Mouse (Mus musculus) heart, embryonic 13.5 days (tissue): Measurements from ENCODE around the gene Dtx2. TPM values are rescaled to one million over a fixed set of nuclear protein-coding genes. Genes with fewer than 3 reads are reported as not detected.
"Not testable (repeated sequence)": the region's sequence is repeated elsewhere in the genome, so short reads cannot be mapped to it uniquely, and the experiment has no call there.

ENCODE experiments used
- ATAC-seq: fragments of 200-750 bp; cut with Nextera tagmentation; 2 replicates; pipeline ENCODE4 v1.8.0; 2017; ENCODE audit warnings: moderate TSS enrichment; ENCODE audit not compliant: insufficient number of reproducible peaks, low FRiP score, low TSS enrichment; ENCODE audit errors: extremely low read depth
- H3K27ac ChIP-seq: fragments of 300-500 bp; sonication (generic); replicated peaks from 2 replicates; pipeline ENCODE4 v1.5.1; 2015; ENCODE audit warnings: moderate library complexity, mild to moderate bottlenecking, inconsistent platforms
- H3K27me3 ChIP-seq: fragments of 300-500 bp; sonication (generic); replicated peaks from 2 replicates; pipeline ENCODE4 v1.6.1; 2015; ENCODE audit warnings: mild to moderate bottlenecking, inconsistent platforms
- H3K36me3 ChIP-seq: fragments of 300-500 bp; sonication (generic); 2 replicates; pipeline ENCODE4 v1.6.1; 2015; ENCODE audit warnings: mild to moderate bottlenecking, inconsistent platforms
- H3K4me1 ChIP-seq: fragments of 300-500 bp; sonication (generic); 2 replicates; pipeline ENCODE4 v1.6.1; 2015; ENCODE audit warnings: inconsistent platforms
- H3K4me2 ChIP-seq: fragments of 300-500 bp; sonication (generic); 2 replicates; pipeline ENCODE4 v1.6.1; 2015; ENCODE audit warnings: inconsistent platforms, mild to moderate bottlenecking, moderate library complexity
- H3K4me3 ChIP-seq: fragments of 300-500 bp; sonication (generic); 2 replicates; pipeline ENCODE4 v1.5.1; 2015; ENCODE audit warnings: moderate library complexity, mild to moderate bottlenecking, inconsistent platforms
- H3K9ac ChIP-seq: fragments of 300-500 bp; sonication (generic); 2 replicates; pipeline ENCODE4 v1.6.1; 2015; ENCODE audit warnings: inconsistent platforms, mild to moderate bottlenecking, moderate library complexity
- H3K9me3 ChIP-seq: fragments of 300-500 bp; sonication (generic); 2 replicates; pipeline ENCODE4 v1.6.1; 2016; ENCODE audit warnings: inconsistent platforms
- WGBS: fragments of 180-500 bp; shearing (Covaris S2); methylation state at CpG from one replicate; pipeline ENCODE4 v1.1.7; 2015; ENCODE audit warnings: mixed read lengths; 5-methylcytosine and 5-hydroxymethylcytosine counted together
- polyA plus RNA-seq: library from polyadenylated mRNA; unstranded; fragments of >200 nt; fragmentation: Nextera tagmentation; extraction: Ambion mirVana; gene quantifications from 2 replicates; pipeline ENCODE4 v1.2.1, GENCODE M21; 2015

Gene Dtx2
- polyA plus RNA-seq, 1 experiment from 2014 or later: 23.0 TPM

DNA sequence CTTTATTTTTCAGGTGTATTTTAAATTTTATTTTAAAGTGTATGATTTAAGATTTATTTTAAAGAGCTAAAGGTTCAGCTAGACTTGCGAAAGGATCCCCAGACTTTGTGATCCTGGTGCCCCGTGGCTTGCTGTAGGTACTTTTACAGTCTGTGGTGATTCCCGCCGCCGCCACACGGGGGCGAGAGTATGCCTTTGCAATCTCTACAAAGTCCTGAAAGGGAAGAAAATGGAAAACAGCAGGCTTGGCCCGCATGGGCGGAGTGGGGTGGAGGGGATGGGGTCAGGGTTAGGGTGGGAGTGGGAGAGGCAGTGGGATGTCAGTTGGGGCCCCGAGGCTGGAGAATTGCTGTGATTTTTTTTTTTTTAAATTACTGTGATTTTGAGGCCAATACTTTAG lies 51.4 kb downstream of the Dtx2 start:
- Histone ChIP-seq H3K9me3 (no peaks in the 10 kb centered on the region), H3K4me3 (no peak overlapping the region), H3K36me3 (no peaks in the 10 kb centered on the region), H3K9ac (no peak overlapping the region), H3K4me1 (peaks cover 2% of the 10 kb centered on the region), H3K27me3 (no peaks in the 10 kb centered on the region), H3K27ac (no peak overlapping the region), H3K4me2 (no peak overlapping the region)
- WGBS: 4% methylated on average over 10 of the region's 10 CpGs
- no peak for ATAC-seq

DNA sequence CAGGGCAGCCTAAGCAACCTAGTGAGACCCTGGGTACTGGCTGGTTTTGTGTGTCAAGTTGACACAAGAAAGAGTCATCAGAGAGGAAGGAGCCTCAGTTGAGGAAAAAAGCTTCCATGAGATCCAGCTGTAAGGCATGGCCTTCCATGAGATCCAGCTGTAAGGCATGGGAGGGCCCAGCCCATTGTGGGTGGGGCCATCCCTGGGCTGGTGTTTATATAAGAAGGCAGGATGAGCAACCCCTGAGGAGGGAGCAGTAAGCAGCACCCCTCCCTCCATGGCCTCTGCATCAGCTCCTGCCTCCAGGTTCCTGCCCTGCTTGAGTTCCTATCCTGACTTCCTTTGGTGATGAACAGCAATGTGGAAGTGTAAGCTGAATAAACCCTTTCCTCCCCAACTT lies 53.9 kb downstream of the Dtx2 start:
- not testable (repeated sequence) for H3K4me2 ChIP-seq, H3K36me3 ChIP-seq, H3K9ac ChIP-seq, H3K27me3 ChIP-seq, H3K4me3 ChIP-seq, H3K9me3 ChIP-seq, H3K27ac ChIP-seq, ATAC-seq
- H3K4me1 ChIP-seq: peaks cover 18% of the 10 kb centered on the region

DNA sequence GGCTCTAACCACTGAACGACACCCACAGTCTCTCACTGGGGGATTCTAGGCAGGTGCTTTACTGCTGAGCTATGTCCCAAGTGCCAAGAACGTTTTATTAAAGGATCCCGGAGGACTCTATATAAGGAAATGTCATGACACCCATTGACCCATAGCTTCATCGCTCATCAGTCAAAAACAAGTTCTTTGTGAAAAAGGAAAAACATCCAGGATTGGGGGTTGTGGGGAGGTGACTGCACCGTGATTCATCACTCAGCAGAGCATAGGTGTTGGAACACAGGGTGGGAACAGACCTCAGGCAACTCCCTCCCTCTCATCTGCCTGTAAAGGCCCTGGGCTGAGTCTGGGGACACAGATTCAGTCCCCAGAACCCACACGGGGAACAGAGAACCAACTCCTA lies 55.3 kb downstream of the Dtx2 start:
- 61% methylated on average over 6 of the region's 6 CpGs for WGBS
- no peak for ATAC-seq
- no peak overlapping the region for H3K4me3 ChIP-seq
- no peaks in the 10 kb centered on the region for H3K27me3 ChIP-seq
- no peaks in the 10 kb centered on the region for H3K9me3 ChIP-seq
- peak overlapping the region; percentile 16; the same call in 1 of the 2 replicates for H3K27ac ChIP-seq
- H3K4me1 ChIP-seq: peaks cover 18% of the 10 kb centered on the region
- H3K9ac ChIP-seq: no peak overlapping the region
- no peaks in the 10 kb centered on the region for H3K36me3 ChIP-seq
- no peak overlapping the region for H3K4me2 ChIP-seq

DNA sequence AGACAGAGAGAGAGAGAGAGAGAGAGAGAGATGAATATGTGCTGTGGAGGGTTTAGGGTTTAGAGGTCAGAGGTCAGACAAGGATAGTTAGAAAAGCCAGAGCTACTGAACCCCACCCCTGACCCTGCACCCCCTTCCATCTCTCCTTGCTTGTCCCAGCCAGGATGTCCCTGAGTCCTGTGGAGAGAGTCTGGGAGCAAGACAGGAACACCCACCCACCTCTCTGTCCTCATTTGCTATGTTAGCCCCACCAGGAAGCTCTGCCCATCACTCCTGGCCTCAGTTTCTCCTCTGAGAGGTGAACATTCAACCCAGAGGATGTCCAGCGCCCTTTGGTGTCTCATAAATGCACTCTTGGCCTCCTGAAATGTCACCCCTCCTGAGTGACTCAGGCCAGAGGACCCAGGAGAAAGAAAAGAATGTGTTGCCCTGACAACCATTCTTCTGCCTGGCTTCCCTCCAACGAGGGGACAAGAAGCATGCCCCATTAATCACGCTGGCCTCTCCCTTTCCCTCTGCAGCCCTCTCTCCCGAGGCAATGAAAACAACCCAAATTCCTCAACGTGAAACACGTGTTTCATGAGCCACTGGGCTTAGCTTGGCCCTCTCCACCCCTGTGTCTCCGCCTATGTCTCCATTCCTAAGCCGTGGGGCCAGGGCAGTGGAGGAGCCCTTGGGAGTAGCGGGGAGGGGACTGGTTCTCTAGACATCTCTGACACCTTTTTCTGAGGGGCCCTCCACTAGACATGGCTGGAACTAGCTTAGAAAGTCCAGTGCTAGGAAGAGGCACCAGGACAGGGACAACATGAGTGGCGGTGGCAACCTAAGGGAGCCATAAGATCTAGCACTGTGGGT lies 56.9 kb downstream of the Dtx2 start:
- WGBS: 12% methylated on average over 10 of the region's 10 CpGs
- Histone ChIP-seq H3K4me2 (peak overlapping the region; percentile 39), H3K27ac (peak overlapping the region; percentile 89), H3K4me1 (peaks cover 18% of the 10 kb centered on the region), H3K27me3 (peaks cover 1% of the 10 kb centered on the region; the same call in 1 of the 2 replicates), H3K36me3 (no peaks in the 10 kb centered on the region), H3K9ac (0 out of 2 replicates have a peak overlapping the region, but pooled peaks have one; percentile 20), H3K4me3 (no peak overlapping the region), H3K9me3 (no peaks in the 10 kb centered on the region)
- peak; percentile 53 for ATAC-seq

DNA sequence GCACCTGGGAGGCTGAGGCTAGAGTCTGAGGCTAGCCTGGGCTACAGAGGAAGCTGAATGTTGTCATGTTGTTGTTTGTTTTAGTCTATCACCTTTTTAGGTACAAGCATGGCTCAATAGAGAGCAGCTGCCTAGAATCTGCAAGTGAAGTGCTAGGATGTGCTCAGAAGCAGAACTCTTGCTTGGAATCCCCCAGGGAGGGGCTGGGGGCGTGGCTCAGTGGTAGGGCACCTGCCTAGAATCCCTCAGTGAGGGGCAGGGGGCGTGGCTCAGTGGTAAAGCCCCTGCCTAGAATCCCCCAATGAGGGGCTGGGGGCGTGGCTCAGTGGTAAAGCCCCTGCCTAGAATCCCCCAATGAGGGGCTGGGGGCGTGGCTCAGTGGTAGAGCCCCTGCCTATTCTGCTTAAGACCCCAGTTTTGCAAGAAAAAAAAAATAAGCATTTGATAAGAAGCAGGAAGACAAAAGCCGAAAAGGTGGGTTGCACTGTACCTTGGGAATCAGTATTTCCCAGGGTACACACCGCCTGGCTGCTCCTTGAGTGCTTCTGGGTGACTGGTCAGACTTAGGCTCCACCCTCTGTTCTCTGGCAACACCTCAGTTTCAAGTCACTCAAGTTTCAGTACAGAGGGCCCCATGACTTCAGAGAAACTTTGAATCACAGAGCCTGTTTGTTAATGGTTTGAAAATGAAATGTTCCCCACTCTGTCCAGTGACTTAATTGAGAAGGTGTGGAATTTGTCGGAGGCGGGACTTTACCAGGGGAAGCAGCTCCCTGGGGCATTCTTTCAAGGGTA lies 58.5 kb downstream of the Dtx2 start:
- Histone ChIP-seq H3K27ac (no peak overlapping the region), H3K27me3 (peaks cover 15% of the 10 kb centered on the region), H3K9me3 (no peaks in the 10 kb centered on the region), H3K36me3 (no peaks in the 10 kb centered on the region), H3K4me3 (no peak overlapping the region), H3K4me1 (peaks cover 18% of the 10 kb centered on the region), H3K9ac (no peak overlapping the region), H3K4me2 (no peak overlapping the region)
- 70% methylated on average over 8 of the region's 8 CpGs for WGBS
- ATAC-seq: no peak

DNA sequence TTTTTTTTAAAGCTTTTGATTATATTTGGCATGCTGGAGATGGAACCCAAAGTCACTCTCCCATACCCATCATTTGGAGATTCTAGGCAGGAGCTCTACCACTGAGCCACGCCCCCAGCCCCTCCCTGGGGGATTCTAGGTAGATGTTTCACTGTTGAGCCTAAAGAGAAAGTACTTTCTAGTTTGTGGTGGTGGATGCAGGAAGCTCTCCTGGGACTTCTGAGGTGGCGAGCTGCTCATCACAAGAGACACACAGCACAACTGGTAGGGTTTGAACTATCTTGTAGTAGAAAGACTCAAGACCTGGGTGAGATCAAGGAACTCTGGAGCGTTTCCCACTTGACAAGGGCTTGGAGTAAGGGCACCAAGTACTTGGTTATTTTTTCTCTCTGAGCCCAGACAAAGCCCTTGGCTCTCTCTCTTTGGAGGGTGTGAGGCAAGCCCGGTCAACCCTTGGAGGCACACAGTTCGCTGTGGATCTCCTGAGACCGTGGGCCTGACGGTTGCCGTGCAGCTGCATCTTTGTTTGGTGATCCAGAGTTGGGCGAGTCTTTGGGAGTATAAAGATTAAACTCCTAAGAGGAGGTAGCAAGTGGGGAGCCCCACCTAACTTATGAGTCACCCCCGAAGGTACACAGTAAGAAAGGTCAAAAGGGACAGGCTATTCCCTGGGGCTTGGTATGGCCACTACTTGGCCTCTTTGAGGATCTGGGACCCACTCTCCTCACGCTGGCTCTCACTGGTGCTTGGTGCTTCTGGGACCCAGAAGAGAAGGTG lies 59.9 kb downstream of the Dtx2 start, which contains the start of gene Upk3bl:
Gene Upk3bl, plus strand, starts transcription at position 192 of the 777 bp plus-strand sequence.
- no peak for ATAC-seq
- no peak within 1 kb of the TSS for H3K27ac ChIP-seq
- H3K27me3 ChIP-seq: peaks cover 30% of the 10 kb centered on the region
- H3K4me2 ChIP-seq: no peak within 1 kb of the TSS
- WGBS: 83% methylated on average over 11 of the region's 11 CpGs
- H3K4me1 ChIP-seq: peaks cover 18% of the 10 kb centered on the region
- H3K36me3 ChIP-seq: no peaks in the 10 kb centered on the region
- H3K4me3 ChIP-seq: no peak within 1 kb of the TSS
- H3K9ac ChIP-seq: no peak within 1 kb of the TSS
- no peaks in the 10 kb centered on the region for H3K9me3 ChIP-seq

DNA sequence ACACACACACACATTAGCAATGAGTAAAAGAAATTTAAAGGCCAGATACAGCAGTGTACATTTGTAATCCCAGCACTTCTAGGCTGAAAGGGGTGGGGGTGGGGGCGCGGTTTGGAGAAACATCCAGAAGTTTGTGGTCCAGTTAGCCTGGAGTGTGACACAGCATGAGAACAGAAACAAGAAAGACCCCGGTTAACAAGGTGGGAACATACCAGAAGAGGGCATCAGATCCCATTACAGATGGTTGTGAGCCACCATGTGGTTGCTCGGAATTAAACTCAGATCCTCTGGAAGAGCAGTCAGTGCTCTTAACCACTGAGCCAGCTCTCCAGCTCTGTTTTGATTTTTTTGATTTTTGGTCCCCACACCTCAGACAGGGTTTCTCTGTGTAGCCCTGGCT lies 61.5 kb downstream of the Dtx2 start:
- Histone ChIP-seq H3K9me3 (no peaks in the 10 kb centered on the region), H3K27ac (no peak overlapping the region), H3K4me2 (no peak overlapping the region), H3K4me1 (peaks cover 15% of the 10 kb centered on the region), H3K4me3 (no peak overlapping the region), H3K27me3 (peaks cover 45% of the 10 kb centered on the region), H3K9ac (no peak overlapping the region), H3K36me3 (no peaks in the 10 kb centered on the region)
- ATAC-seq: no peak
- WGBS: 35% methylated on average over 4 of the region's 4 CpGs

DNA sequence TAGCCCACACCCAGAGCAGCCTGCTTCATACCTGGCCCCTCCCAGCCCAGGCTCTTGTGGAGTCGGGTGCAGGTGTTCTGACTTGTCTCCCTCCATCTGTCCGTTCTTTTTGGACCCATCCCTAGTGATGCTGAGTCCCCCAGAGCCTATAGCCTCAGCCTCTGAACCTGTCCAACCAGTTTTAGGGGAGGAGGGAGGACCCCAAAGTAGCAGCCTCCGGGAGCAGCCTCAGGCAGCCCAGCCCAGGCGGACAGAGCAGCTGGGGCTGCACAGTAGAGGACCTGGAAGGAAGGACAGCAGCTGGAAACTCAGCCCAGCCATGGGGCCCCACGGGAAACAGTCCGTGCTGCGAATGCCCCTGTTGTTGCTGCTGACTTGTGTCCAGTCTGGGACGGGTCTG lies 62.5 kb downstream of the Dtx2 start:
- H3K36me3 ChIP-seq: no peaks in the 10 kb centered on the region
- no peak overlapping the region for H3K4me2 ChIP-seq
- H3K4me3 ChIP-seq: no peak overlapping the region
- H3K27me3 ChIP-seq: peaks cover 48% of the 10 kb centered on the region
- 0 out of 2 replicates have a peak overlapping the region, but pooled peaks have one; percentile 2 for H3K9ac ChIP-seq
- no peaks in the 10 kb centered on the region for H3K9me3 ChIP-seq
- H3K27ac ChIP-seq: no peak overlapping the region
- peaks cover 4% of the 10 kb centered on the region for H3K4me1 ChIP-seq
- ATAC-seq: no peak
- 23% methylated on average over 8 of the region's 8 CpGs for WGBS

DNA sequence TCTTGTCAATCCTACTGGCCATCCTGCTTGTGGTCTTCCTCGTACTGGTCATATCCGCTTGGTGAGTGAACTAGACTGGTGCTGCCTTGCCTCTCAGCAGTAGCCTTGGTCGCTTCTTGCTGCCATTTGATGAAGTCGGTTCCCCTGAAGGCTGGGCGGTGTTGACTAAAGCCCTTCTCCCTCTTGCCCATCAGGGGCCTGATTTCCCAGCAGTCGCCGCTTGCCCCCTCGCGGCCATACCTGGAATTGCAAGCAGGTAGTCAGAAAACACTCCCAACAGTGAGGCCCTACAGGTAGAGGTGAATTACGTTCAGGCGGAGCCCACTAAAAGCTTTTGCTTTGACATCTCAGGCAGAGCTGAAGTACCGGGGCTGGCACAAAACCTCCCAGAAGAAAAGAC lies 67.0 kb downstream of the Dtx2 start:
- Histone ChIP-seq H3K27me3 (peaks cover 51% of the 10 kb centered on the region), H3K36me3 (no peaks in the 10 kb centered on the region), H3K27ac (no peak overlapping the region), H3K9me3 (no peaks in the 10 kb centered on the region), H3K4me1 (no peaks in the 10 kb centered on the region), H3K4me2 (no peak overlapping the region), H3K9ac (no peak overlapping the region), H3K4me3 (no peak overlapping the region)
- no peak for ATAC-seq
- WGBS: 12% methylated on average over 12 of the region's 12 CpGs

DNA sequence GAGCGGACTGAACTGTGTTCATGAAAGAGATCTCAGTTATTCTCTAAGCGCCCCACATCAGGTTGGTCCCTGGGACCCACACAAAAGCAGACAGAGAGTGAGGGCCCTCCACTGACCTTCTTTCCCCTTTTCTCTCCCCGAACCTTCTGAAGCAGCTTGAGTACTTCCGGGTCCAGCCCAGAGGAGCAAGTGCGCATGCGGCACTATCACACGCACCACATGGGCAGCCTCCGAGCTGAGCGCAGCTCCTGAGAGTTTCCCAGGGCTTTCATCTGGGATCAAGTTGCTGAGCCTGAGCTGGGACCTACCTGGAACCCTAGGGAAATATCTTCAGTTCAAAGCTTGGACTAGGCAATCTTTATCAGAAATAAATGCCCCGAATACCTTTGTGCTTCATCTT lies 69.3 kb downstream of the Dtx2 start:
- peaks cover 41% of the 10 kb centered on the region for H3K27me3 ChIP-seq
- no peaks in the 10 kb centered on the region for H3K9me3 ChIP-seq
- no peak overlapping the region for H3K4me3 ChIP-seq
- WGBS: 80% methylated on average over 10 of the region's 10 CpGs
- no peaks in the 10 kb centered on the region for H3K4me1 ChIP-seq
- no peak overlapping the region for H3K9ac ChIP-seq
- H3K27ac ChIP-seq: no peak overlapping the region
- H3K36me3 ChIP-seq: no peaks in the 10 kb centered on the region
- H3K4me2 ChIP-seq: no peak overlapping the region
- no peak for ATAC-seq
